In genomic region chr1:39561920-39562319, GRCm38 (mm10) we compare ENCODE assay signal across 26 mouse cellular contexts. TPM values are rescaled to one million over a fixed set of nuclear protein-coding genes. Genes with fewer than 3 reads are reported as not detected.
A peak's percentile ranks its signal among the peaks of the same experiment; 100 is the strongest.
DNase-seq lines count a peak whose midpoint lies in the region; ATAC-seq and TF ChIP-seq lines count a peak whose summit lies in the region.
"Had no signal": no experiment of that assay in that cellular context is flagged by ENCODE, and none has a peak within 500 bp of the region (broad histone marks: within the 10 kb centered on the region; RNA-seq: fewer than 3 reads in every experiment).

No protein-coding gene starts in this region.

- no peaks in the 10 kb centered on the region for H3K4me1 ChIP-seq in midbrain, postnatal 0 days (ENCODE audit: insufficient read depth, low read length)
- H3K4me1 ChIP-seq in midbrain, embryonic 15.5 days, result no peaks in the 10 kb centered on the region
- H3K4me1 ChIP-seq: forebrain, embryonic 15.5 days; intestine, embryonic 15.5 days; limb, embryonic 12.5 days; midbrain, embryonic 12.5 days had no signal

- intact Hi-C loops in heart, postnatal 14 days (cut with DNase I), result no loop called here

- H3K4me2 ChIP-seq in midbrain, postnatal 0 days (ENCODE audit: low read depth, low read length, poor library complexity, severe bottlenecking), result no peak overlapping the region
- no peak overlapping the region for H3K4me2 ChIP-seq in midbrain, embryonic 15.5 days
- H3K4me2 ChIP-seq: forebrain, embryonic 15.5 days; heart, embryonic 13.5 days; hindbrain, embryonic 14.5 days; intestine, embryonic 15.5 days; kidney, embryonic 15.5 days; limb, embryonic 12.5 days; liver, embryonic 11.5 days; midbrain, embryonic 12.5 days; neural tube, embryonic 12.5 days had no signal

- no peak overlapping the region for H3K27ac ChIP-seq in layer of hippocampus, adult 2 months
- H3K27ac ChIP-seq in midbrain, postnatal 0 days (ENCODE audit: low read depth, low read length), result no peak overlapping the region
- H3K27ac ChIP-seq in midbrain, embryonic 15.5 days, result no peak overlapping the region
- H3K27ac ChIP-seq: forebrain, embryonic 15.5 days; heart, adult 2 months; heart, embryonic 13.5 days; hindbrain, embryonic 14.5 days; intestine, embryonic 15.5 days; kidney, embryonic 15.5 days; limb, embryonic 12.5 days; macrophage; midbrain, embryonic 12.5 days; neural tube, embryonic 12.5 days had no signal

- no peaks in the 10 kb centered on the region for H3K27me3 ChIP-seq in midbrain, postnatal 0 days (ENCODE audit: insufficient read depth, low read length)
- H3K27me3 ChIP-seq in midbrain, embryonic 15.5 days (replicated peaks), result no peaks in the 10 kb centered on the region
- H3K27me3 ChIP-seq: forebrain, embryonic 15.5 days; heart, embryonic 13.5 days; intestine, embryonic 15.5 days; kidney, embryonic 15.5 days; limb, embryonic 12.5 days; midbrain, embryonic 12.5 days; neural tube, embryonic 12.5 days had no signal

- no peak for ATAC-seq in midbrain, postnatal 0 days (ENCODE audit: low FRiP score)
- no peak for ATAC-seq in midbrain, embryonic 15.5 days (replicated peaks)
- ATAC-seq: CD4-positive, CD25-positive, alpha-beta regulatory T cell, adult 4 months; forebrain, embryonic 15.5 days; intestine, embryonic 15.5 days had no signal

- H3K9ac ChIP-seq in midbrain, postnatal 0 days (replicated peaks; ENCODE audit: low read length, poor library complexity, severe bottlenecking), result no peak overlapping the region
- H3K9ac ChIP-seq in midbrain, embryonic 15.5 days, result no peak overlapping the region
- H3K9ac ChIP-seq: forebrain, embryonic 15.5 days; heart, embryonic 13.5 days; hindbrain, embryonic 14.5 days; intestine, embryonic 15.5 days; kidney, embryonic 15.5 days; limb, embryonic 12.5 days; midbrain, embryonic 12.5 days; neural tube, embryonic 12.5 days had no signal

- 47% methylated on average over 1 of the region's 1 CpGs for WGBS in midbrain, postnatal 0 days
- 56% methylated on average over 1 of the region's 1 CpGs for WGBS in midbrain, embryonic 15.5 days

- TF ChIP-seq CTCF in layer of hippocampus, adult 2 months (conservative IDR thresholded peaks at IDR 0.05), result peak; percentile 73
- TF ChIP-seq CTCF in midbrain, postnatal 0 days (IDR thresholded peaks at IDR 0.05), result peak; percentile 71

- no peak overlapping the region for H3K4me3 ChIP-seq in layer of hippocampus, adult 2 months
- no peak overlapping the region for H3K4me3 ChIP-seq in midbrain, postnatal 0 days (ENCODE audit: low read depth, low read length)
- no peak overlapping the region for H3K4me3 ChIP-seq in midbrain, embryonic 15.5 days
- H3K4me3 ChIP-seq: forebrain, embryonic 15.5 days; heart, adult 2 months; heart, embryonic 13.5 days; intestine, embryonic 15.5 days; kidney, embryonic 15.5 days; limb, embryonic 12.5 days; midbrain, embryonic 12.5 days; neural tube, embryonic 12.5 days had no signal

- peak; percentile 25 for DNase-seq in heart, adult 11 months
- DNase-seq in heart, postnatal 14 days, result no peak
- DNase-seq in layer of hippocampus, adult 2 months (ENCODE audit: low spot score in 2 of 2), result no peak
- DNase-seq in layer of hippocampus, adult 8-10 months (ENCODE audit: low spot score in 2 of 2), result no peak
- DNase-seq in midbrain, postnatal 0 days (ENCODE audit: low spot score), result peak; percentile 43
- DNase-seq in retina, postnatal 1 day, result no peak
- DNase-seq: adrenal gland, postnatal 10 days; cerebellum, adult 8-10 months; gastrocnemius, postnatal 25 days; heart, adult 2 months; lung, adult 2 months; right cerebral cortex, postnatal 25 days; spleen, adult 18-20 months; thymus, postnatal 14 days had no signal

- no peaks in the 10 kb centered on the region for H3K9me3 ChIP-seq in midbrain, postnatal 0 days (ENCODE audit: low read length)
- no peaks in the 10 kb centered on the region for H3K9me3 ChIP-seq in midbrain, embryonic 15.5 days
- H3K9me3 ChIP-seq: forebrain, embryonic 15.5 days; heart, embryonic 13.5 days; intestine, embryonic 15.5 days; kidney, embryonic 15.5 days; limb, embryonic 12.5 days; midbrain, embryonic 12.5 days; neural tube, embryonic 12.5 days had no signal

- H3K36me3 ChIP-seq in midbrain, postnatal 0 days (ENCODE audit: insufficient read depth, low read length), result peaks cover 18% of the 10 kb centered on the region
- H3K36me3 ChIP-seq in midbrain, embryonic 15.5 days (replicated peaks), result no peaks in the 10 kb centered on the region; the same call in 1 of the 2 replicates
- H3K36me3 ChIP-seq: intestine, embryonic 15.5 days had no signal

RNA-seq across cellular contexts. Expression of gene Rnf149, which starts 15.3 kb away (rescaled TPM):
- 10 to 100 TPM; 10.8 to 11.5 TPM for total RNA-seq in heart, postnatal 14 days (2021)
- total RNA-seq in layer of hippocampus, adult 2 months (2021), result 10 to 100 TPM; 35.4 to 36.3 TPM
- 10 to 100 TPM; 31.6 to 35.1 (median 32.7) TPM for total RNA-seq in layer of hippocampus, adult 8-10 months (2022)
- total RNA-seq in midbrain, postnatal 0 days (2014; rRNA removed), result 13.0 and 22.2 TPM in 2 replicates
- polyA plus RNA-seq in midbrain, postnatal 0 days (2015; fragmentation: Nextera tagmentation; extraction: Ambion mirVana), result 16.5 and 20.6 TPM in 2 replicates
- polyA plus RNA-seq in midbrain, embryonic 15.5 days (2015; fragmentation: Nextera tagmentation; extraction: Ambion mirVana), result 22.4 and 25.6 TPM in 2 replicates

RNA-seq across cellular contexts. Expression of gene Cnot11, which starts 27.1 kb away (rescaled TPM):
- 10 to 100 TPM; 14.7 to 15.7 TPM for total RNA-seq in heart, postnatal 14 days (2021)
- 10 to 100 TPM; 23.3 to 24.2 TPM for total RNA-seq in layer of hippocampus, adult 2 months (2021)
- 10 to 100 TPM; 22.0 to 24.5 (median 22.9) TPM for total RNA-seq in layer of hippocampus, adult 8-10 months (2022)
- 28.8 and 32.3 TPM in 2 replicates for total RNA-seq in midbrain, postnatal 0 days (2014; rRNA removed)
- polyA plus RNA-seq in midbrain, postnatal 0 days (2015; fragmentation: Nextera tagmentation; extraction: Ambion mirVana), result 9.4 and 9.6 TPM in 2 replicates
- 15.0 TPM in 2 replicates for polyA plus RNA-seq in midbrain, embryonic 15.5 days (2015; fragmentation: Nextera tagmentation; extraction: Ambion mirVana)

Comparison
In these comparisons a context has a peak if more than half of its experiments do, and no peak if none do; other contexts are left out.
1. DNase-seq: peak in heart, adult 11 months (single experiment) and midbrain, postnatal 0 days (single experiment); none in heart, postnatal 14 days (0 of 2), layer of hippocampus, adult 2 months (0 of 2), layer of hippocampus, adult 8-10 months (0 of 2) and retina, postnatal 1 day (single experiment).